Mouse (Mus musculus) stomach, embryonic 16.5 days (tissue): ENCODE data around the gene Slc4a1. TPM values are rescaled to one million over a fixed set of nuclear protein-coding genes. Genes with fewer than 3 reads are reported as not detected.
"Not testable (repeated sequence)": the region's sequence is repeated elsewhere in the genome, so short reads cannot be mapped to it uniquely, and the experiment has no call there.

Experiments used
- ATAC-seq: fragments of 200-750 bp; cut with Nextera tagmentation; 2 replicates; pipeline ENCODE4 v1.8.0; 2017; ENCODE audit warnings: moderate number of reproducible peaks, moderate TSS enrichment; ENCODE audit not compliant: insufficient read depth, low FRiP score
- H3K27ac ChIP-seq: fragments of 300-500 bp; sonication (generic); 2 replicates; pipeline ENCODE4 v1.5.1; 2014; ENCODE audit warnings: low read length
- H3K27me3 ChIP-seq: fragments of 300-500 bp; sonication (generic); 2 replicates; pipeline ENCODE4 v1.6.1; 2014; ENCODE audit warnings: low read length, control low read depth, mixed read lengths; ENCODE audit not compliant: control insufficient read depth, insufficient read depth
- H3K36me3 ChIP-seq: fragments of 300-500 bp; sonication (generic); 2 replicates; pipeline ENCODE4 v1.6.1; 2014; ENCODE audit warnings: low read length; ENCODE audit not compliant: control insufficient read depth, insufficient read depth
- H3K4me1 ChIP-seq: fragments of 300-500 bp; sonication (generic); 2 replicates; pipeline ENCODE4 v1.6.1; 2014; ENCODE audit warnings: low read length, control low read depth, mixed read lengths; ENCODE audit not compliant: control insufficient read depth, insufficient read depth
- H3K4me2 ChIP-seq: fragments of 300-500 bp; sonication (generic); 2 replicates; pipeline ENCODE4 v1.6.1; 2014; ENCODE audit warnings: low read depth, low read length, mixed read lengths
- H3K4me3 ChIP-seq: fragments of 300-500 bp; sonication (generic); replicated peaks from 2 replicates; pipeline ENCODE4 v1.5.1; 2014; ENCODE audit warnings: mild to moderate bottlenecking, low read length
- H3K9ac ChIP-seq: fragments of 300-500 bp; sonication (generic); 2 replicates; pipeline ENCODE4 v1.6.1; 2014; ENCODE audit warnings: low read length
- H3K9me3 ChIP-seq: fragments of 300-500 bp; sonication (generic); replicated peaks from 2 replicates; pipeline ENCODE4 v1.6.1; 2016; ENCODE audit warnings: low read length, control low read depth; ENCODE audit not compliant: control insufficient read depth
- WGBS: fragments of 180-500 bp; shearing (Covaris S2); extraction: QIAGEN DNeasy Blood & Tissue Kit; methylation state at CpG from one replicate; pipeline ENCODE4 v1.1.7; 2014; 5-methylcytosine and 5-hydroxymethylcytosine counted together
- polyA plus RNA-seq: library from polyadenylated mRNA; unstranded; fragments of >200 nt; fragmentation: Nextera tagmentation; extraction: Ambion mirVana; gene quantifications from 2 replicates; pipeline ENCODE4 v1.2.1, GENCODE M21; 2015

The Slc4a1 gene
- polyA plus RNA-seq: 38.9 and 47.2 TPM in 2 replicates

- not testable (repeated sequence) for H3K4me2 ChIP-seq, H3K27me3 ChIP-seq, H3K4me1 ChIP-seq, ATAC-seq, H3K4me3 ChIP-seq, H3K27ac ChIP-seq, H3K36me3 ChIP-seq, H3K9me3 ChIP-seq, H3K9ac ChIP-seq
- 77% methylated on average over 8 of the region's 8 CpGs for WGBS
Measured at GRCm38 (mm10) chr11:102366103-102366502, at the start of gene Slc4a1. TSS of gene Slc4a1 (minus strand) at chr11:102366203.

- WGBS: 62% methylated on average over 10 of the region's 10 CpGs
- Histone ChIP-seq H3K9ac (no peak overlapping the region), H3K4me1 (peaks cover 3% of the 10 kb centered on the region; the same call in 1 of the 2 replicates), H3K36me3 (no peaks in the 10 kb centered on the region), H3K4me2 (no peak overlapping the region), H3K27ac (no peak overlapping the region), H3K27me3 (no peaks in the 10 kb centered on the region), H3K9me3 (no peaks in the 10 kb centered on the region), H3K4me3 (no peak overlapping the region)
- ATAC-seq: no peak
Measured at GRCm38 (mm10) chr11:102415034-102415802, 49.2 kb upstream of the Slc4a1 start.

- Histone ChIP-seq H3K9ac (no peak overlapping the region), H3K4me1 (peaks cover 8% of the 10 kb centered on the region; the same call in 1 of the 2 replicates), H3K36me3 (no peaks in the 10 kb centered on the region), H3K27ac (no peak overlapping the region), H3K27me3 (no peaks in the 10 kb centered on the region), H3K4me2 (no peak overlapping the region), H3K4me3 (no peak overlapping the region), H3K9me3 (no peaks in the 10 kb centered on the region)
- ATAC-seq: no peak
- 76% methylated on average over 8 of the region's 8 CpGs for WGBS
Measured at GRCm38 (mm10) chr11:102413059-102413458, 47.1 kb upstream of the Slc4a1 start.

GRCm38 (mm10) chr11:102411704-102412103 is 45.7 kb upstream of the Slc4a1 start:
- Histone ChIP-seq H3K27ac (no peak overlapping the region), H3K4me3 (no peak overlapping the region), H3K9me3 (no peaks in the 10 kb centered on the region), H3K4me1 (peaks cover 12% of the 10 kb centered on the region; the same call in 1 of the 2 replicates), H3K9ac (0 out of 2 replicates have a peak overlapping the region, but pooled peaks have one; percentile 23), H3K27me3 (no peaks in the 10 kb centered on the region), H3K36me3 (no peaks in the 10 kb centered on the region), H3K4me2 (no peak overlapping the region)
- 0 out of 2 replicates have a peak, but pooled peaks have one; percentile 11 for ATAC-seq
- WGBS: 8% methylated on average over 11 of the region's 11 CpGs

- no peak for ATAC-seq
- H3K9ac ChIP-seq: peak overlapping the region; percentile 43; the same call in 1 of the 2 replicates
- no peak overlapping the region for H3K27ac ChIP-seq
- H3K4me1 ChIP-seq: peaks cover 18% of the 10 kb centered on the region
- H3K4me2 ChIP-seq: no peak overlapping the region
- WGBS: 71% methylated on average over 3 of the region's 3 CpGs
- H3K36me3 ChIP-seq: no peaks in the 10 kb centered on the region
- H3K27me3 ChIP-seq: no peaks in the 10 kb centered on the region
- no peak overlapping the region for H3K4me3 ChIP-seq
- no peaks in the 10 kb centered on the region for H3K9me3 ChIP-seq
Measured at GRCm38 (mm10) chr11:102411061-102411460, 45.1 kb upstream of the Slc4a1 start.

GRCm38 (mm10) chr11:102410345-102410744 is 44.3 kb upstream of the Slc4a1 start:
- H3K4me3 ChIP-seq, H3K4me2 ChIP-seq, ATAC-seq, H3K27ac ChIP-seq, H3K9me3 ChIP-seq, H3K36me3 ChIP-seq, H3K9ac ChIP-seq, H3K27me3 ChIP-seq: not testable (repeated sequence)
- 97% methylated on average over 3 of the region's 3 CpGs for WGBS
- H3K4me1 ChIP-seq: peaks cover 24% of the 10 kb centered on the region

GRCm38 (mm10) chr11:102409795-102410330 is 43.9 kb upstream of the Slc4a1 start:
- Histone ChIP-seq H3K4me1 (peaks cover 29% of the 10 kb centered on the region), H3K4me2 (no peak overlapping the region), H3K36me3 (no peaks in the 10 kb centered on the region), H3K9ac (0 out of 2 replicates have a peak overlapping the region, but pooled peaks have one; percentile 28), H3K4me3 (no peak overlapping the region), H3K9me3 (no peaks in the 10 kb centered on the region), H3K27me3 (no peaks in the 10 kb centered on the region), H3K27ac (no peak overlapping the region; the same call in 1 of the 2 replicates)
- 76% methylated on average over 3 of the region's 3 CpGs for WGBS
- ATAC-seq: no peak

GRCm38 (mm10) chr11:102408888-102409794 is 43.1 kb upstream of the Slc4a1 start:
- H3K4me1 ChIP-seq: peaks cover 29% of the 10 kb centered on the region
- WGBS: 33% methylated on average over 15 of the region's 15 CpGs
- H3K9ac ChIP-seq: peak overlapping the region; percentile 57

More at GRCm38 (mm10) chr11:102408888-102409794, 43.1 kb upstream of the Slc4a1 start:
- Histone ChIP-seq H3K27ac (peak overlapping the region; percentile 90), H3K27me3 (no peaks in the 10 kb centered on the region), H3K4me2 (peak overlapping the region; percentile 86), H3K9me3 (no peaks in the 10 kb centered on the region), H3K4me3 (peak overlapping the region; percentile 93), H3K36me3 (no peaks in the 10 kb centered on the region)
- no peak for ATAC-seq
